Mouse (Mus musculus): ENCODE measurements around the gene Spsb1. TPM values are rescaled to one million over a fixed set of nuclear protein-coding genes. Genes with fewer than 3 reads are reported as not detected.
A peak's percentile ranks its signal among the peaks of the same experiment; 100 is the strongest.

Spsb1 gene
- polyA plus RNA-seq, 1 experiment from 2014 or later, result 8.3 TPM

- no peaks in the 10 kb centered on the region for H3K9me3 ChIP-seq (replicated peaks)
- WGBS, result 77% methylated on average over 18 of the region's 18 CpGs
- no peaks in the 10 kb centered on the region for H3K27me3 ChIP-seq (ENCODE audit: low read depth, poor library complexity, severe bottlenecking)
- H3K4me1 ChIP-seq, result peaks cover 23% of the 10 kb centered on the region
- no peak overlapping the region for H3K4me3 ChIP-seq
- no peak for DNase-seq (ENCODE audit: low spot score)
- H3K36me3 ChIP-seq, result no peaks in the 10 kb centered on the region
- peak overlapping the region; percentile 34; the same call in 1 of the 2 replicates for H3K27ac ChIP-seq (replicated peaks)
Measured at GRCm38 (mm10) chr4:149886298-149887271, 68.3 kb downstream of the Spsb1 start.

GRCm38 (mm10) chr4:149883990-149884389 lies 70.9 kb downstream of the Spsb1 start:
- Histone ChIP-seq H3K27ac (replicated peaks) (0 out of 2 replicates have a peak overlapping the region, but pooled peaks have one; percentile 7), H3K36me3 (no peaks in the 10 kb centered on the region), H3K4me1 (peaks cover 12% of the 10 kb centered on the region), H3K9me3 (replicated peaks) (no peaks in the 10 kb centered on the region), H3K4me3 (no peak overlapping the region), H3K27me3 (ENCODE audit: low read depth, poor library complexity, severe bottlenecking) (no peaks in the 10 kb centered on the region)
- WGBS, result 88% methylated on average over 10 of the region's 10 CpGs
- no peak for DNase-seq (ENCODE audit: low spot score)

- DNase-seq (ENCODE audit: low spot score), result no peak
- Histone ChIP-seq H3K36me3 (no peaks in the 10 kb centered on the region), H3K9me3 (replicated peaks) (no peaks in the 10 kb centered on the region), H3K27me3 (ENCODE audit: low read depth, poor library complexity, severe bottlenecking) (peaks cover 12% of the 10 kb centered on the region), H3K4me3 (no peak overlapping the region), H3K4me1 (peaks cover 26% of the 10 kb centered on the region), H3K27ac (replicated peaks) (no peak overlapping the region; the same call in 1 of the 2 replicates)
- 88% methylated on average over 17 of the region's 17 CpGs for WGBS
Measured at GRCm38 (mm10) chr4:149882139-149882916, 72.5 kb downstream of the Spsb1 start.

GRCm38 (mm10) chr4:149880908-149881307 lies 73.9 kb downstream of the Spsb1 start:
- no peaks in the 10 kb centered on the region for H3K9me3 ChIP-seq (replicated peaks)
- no peak overlapping the region for H3K4me3 ChIP-seq
- H3K27ac ChIP-seq (replicated peaks), result no peak overlapping the region
- H3K27me3 ChIP-seq (ENCODE audit: low read depth, poor library complexity, severe bottlenecking), result peaks cover 22% of the 10 kb centered on the region
- peaks cover 30% of the 10 kb centered on the region for H3K4me1 ChIP-seq
- no peak for DNase-seq (ENCODE audit: low spot score)
- no peaks in the 10 kb centered on the region for H3K36me3 ChIP-seq
- 81% methylated on average over 5 of the region's 5 CpGs for WGBS

- H3K27me3 ChIP-seq (ENCODE audit: low read depth, poor library complexity, severe bottlenecking), result peaks cover 22% of the 10 kb centered on the region
- peaks cover 39% of the 10 kb centered on the region for H3K4me1 ChIP-seq
- H3K9me3 ChIP-seq (replicated peaks), result no peaks in the 10 kb centered on the region
- no peak overlapping the region for H3K27ac ChIP-seq (replicated peaks)
- DNase-seq (ENCODE audit: low spot score), result no peak
- 83% methylated on average over 11 of the region's 11 CpGs for WGBS
- no peak overlapping the region for H3K4me3 ChIP-seq
- H3K36me3 ChIP-seq, result no peaks in the 10 kb centered on the region
Measured at GRCm38 (mm10) chr4:149879980-149880379, 74.9 kb downstream of the Spsb1 start.

GRCm38 (mm10) chr4:149878021-149878449 lies 76.8 kb downstream of the Spsb1 start:
- DNase-seq (ENCODE audit: low spot score), result no peak
- 67% methylated on average over 6 of the region's 6 CpGs for WGBS
- Histone ChIP-seq H3K27me3 (ENCODE audit: low read depth, poor library complexity, severe bottlenecking) (peaks cover 22% of the 10 kb centered on the region), H3K36me3 (no peaks in the 10 kb centered on the region), H3K27ac (replicated peaks) (peak overlapping the region; percentile 55), H3K9me3 (replicated peaks) (no peaks in the 10 kb centered on the region), H3K4me3 (no peak overlapping the region), H3K4me1 (peaks cover 48% of the 10 kb centered on the region)

- H3K4me1 ChIP-seq, result peaks cover 46% of the 10 kb centered on the region
- peak overlapping the region; percentile 55 for H3K27ac ChIP-seq (replicated peaks)
- no peak for DNase-seq (ENCODE audit: low spot score)
- H3K9me3 ChIP-seq (replicated peaks), result no peaks in the 10 kb centered on the region
- no peaks in the 10 kb centered on the region for H3K36me3 ChIP-seq
- no peak overlapping the region for H3K4me3 ChIP-seq
- H3K27me3 ChIP-seq (ENCODE audit: low read depth, poor library complexity, severe bottlenecking), result peaks cover 22% of the 10 kb centered on the region
- WGBS, result 66% methylated on average over 3 of the region's 3 CpGs
Measured at GRCm38 (mm10) chr4:149877202-149877601, 77.6 kb downstream of the Spsb1 start.

GRCm38 (mm10) chr4:149876761-149877160 lies 78.1 kb downstream of the Spsb1 start:
- Histone ChIP-seq H3K9me3 (replicated peaks) (no peaks in the 10 kb centered on the region), H3K4me1 (peaks cover 46% of the 10 kb centered on the region), H3K4me3 (no peak overlapping the region), H3K36me3 (no peaks in the 10 kb centered on the region), H3K27me3 (ENCODE audit: low read depth, poor library complexity, severe bottlenecking) (peaks cover 22% of the 10 kb centered on the region), H3K27ac (replicated peaks) (peak overlapping the region; percentile 53)
- DNase-seq (ENCODE audit: low spot score), result no peak
- 86% methylated on average over 6 of the region's 6 CpGs for WGBS

- Histone ChIP-seq H3K27me3 (ENCODE audit: low read depth, poor library complexity, severe bottlenecking) (peaks cover 22% of the 10 kb centered on the region), H3K4me3 (no peak overlapping the region), H3K4me1 (peaks cover 49% of the 10 kb centered on the region), H3K27ac (replicated peaks) (peak overlapping the region; percentile 53), H3K9me3 (replicated peaks) (no peaks in the 10 kb centered on the region), H3K36me3 (no peaks in the 10 kb centered on the region)
- DNase-seq (ENCODE audit: low spot score), result no peak
- 64% methylated on average over 8 of the region's 8 CpGs for WGBS
Measured at GRCm38 (mm10) chr4:149875986-149876501, 78.8 kb downstream of the Spsb1 start.

GRCm38 (mm10) chr4:149875296-149875695 lies 79.5 kb downstream of the Spsb1 start:
- H3K27me3 ChIP-seq (ENCODE audit: low read depth, poor library complexity, severe bottlenecking), result peaks cover 22% of the 10 kb centered on the region
- no peak for DNase-seq (ENCODE audit: low spot score)
- H3K36me3 ChIP-seq, result no peaks in the 10 kb centered on the region
- peaks cover 49% of the 10 kb centered on the region for H3K4me1 ChIP-seq
- no peak overlapping the region for H3K4me3 ChIP-seq
- WGBS, result 52% methylated on average over 6 of the region's 6 CpGs
- peak overlapping the region; percentile 53 for H3K27ac ChIP-seq (replicated peaks)
- no peaks in the 10 kb centered on the region for H3K9me3 ChIP-seq (replicated peaks)

- H3K4me1 ChIP-seq, result peaks cover 35% of the 10 kb centered on the region
- no peak overlapping the region for H3K27ac ChIP-seq (replicated peaks)
- H3K4me3 ChIP-seq, result no peak overlapping the region
- no peaks in the 10 kb centered on the region for H3K9me3 ChIP-seq (replicated peaks)
- WGBS, result 86% methylated on average over 6 of the region's 6 CpGs
- peaks cover 8% of the 10 kb centered on the region for H3K27me3 ChIP-seq (ENCODE audit: low read depth, poor library complexity, severe bottlenecking)
- H3K36me3 ChIP-seq, result no peaks in the 10 kb centered on the region
- DNase-seq (ENCODE audit: low spot score), result no peak
Measured at GRCm38 (mm10) chr4:149872236-149872635, 82.6 kb downstream of the Spsb1 start.

- Histone ChIP-seq H3K4me1 (peaks cover 28% of the 10 kb centered on the region), H3K9me3 (replicated peaks) (no peaks in the 10 kb centered on the region), H3K27ac (replicated peaks) (no peak overlapping the region), H3K36me3 (no peaks in the 10 kb centered on the region), H3K4me3 (no peak overlapping the region), H3K27me3 (ENCODE audit: low read depth, poor library complexity, severe bottlenecking) (peaks cover 3% of the 10 kb centered on the region)
- DNase-seq (ENCODE audit: low spot score), result no peak
- WGBS, result 85% methylated on average over 7 of the region's 7 CpGs
Measured at GRCm38 (mm10) chr4:149871582-149871981, 83.3 kb downstream of the Spsb1 start.
